Mouse (Mus musculus) MEL (cell line): Measurements from ENCODE around the gene Cbfa2t2.

ENCODE experiments used
- CTCF ChIP-seq, 3 experiments: IDR thresholded peaks in 2 of 3; conservative IDR thresholded peaks in 1 of 3; 2 replicates each; pipeline ENCODE4 v1.5.1; 2011 to 2012; ENCODE audit warnings: low read length in 3 of 3, low read depth in 2 of 3, mild to moderate bottlenecking in 2 of 3, improper control_type of control experiment in 1 of 3, inconsistent platforms in 1 of 3, mixed read lengths in 1 of 3, moderate library complexity in 1 of 3; ENCODE audit not compliant: control insufficient read depth in 1 of 3, insufficient read depth in 1 of 3, poor library complexity in 1 of 3, severe bottlenecking in 1 of 3
- POLR2A ChIP-seq, 2 experiments: IDR thresholded peaks; 2 replicates each; pipeline ENCODE4 v1.6.1; 2011 to 2012; ENCODE audit warnings: low read length in 2 of 2, mild to moderate bottlenecking in 2 of 2, control low read depth in 1 of 2, improper control_type of control experiment in 1 of 2, low read depth in 1 of 2, moderate library complexity in 1 of 2; ENCODE audit not compliant: control insufficient read depth in 1 of 2, insufficient read depth in 1 of 2, poor library complexity in 1 of 2

GRCm38 (mm10) chr2:154570666-154571065 is 134.4 kb downstream of the Cbfa2t2 start:
- TF ChIP-seq CTCF (IDR thresholded peaks at IDR 0.05 in 2 of 3, conservative IDR thresholded peaks at IDR 0.05 in 1 of 3; ENCODE audit: control insufficient read depth in 1 of 3, insufficient read depth in 1 of 3, low read depth in 2 of 3, low read length in 3 of 3, poor library complexity in 1 of 3, severe bottlenecking in 1 of 3): no peak
- TF ChIP-seq POLR2A (IDR thresholded peaks at IDR 0.05; ENCODE audit: control insufficient read depth in 1 of 2, insufficient read depth in 1 of 2, low read depth in 1 of 2, low read length in 2 of 2, poor library complexity in 1 of 2): no peak
